Mouse (Mus musculus) MEL (cell line): ENCODE results near the gene Ccdc151.

Source experiments
- BHLHE40 ChIP-seq: IDR thresholded peaks from 2 replicates; pipeline ENCODE4 v1.6.1; 2012; ENCODE audit warnings: low read depth, mild to moderate bottlenecking, inconsistent platforms, low read length, improper control_type of control experiment, borderline replicate concordance
- CHD1 ChIP-seq: IDR thresholded peaks from 2 replicates; pipeline ENCODE4 v1.6.1; 2012; ENCODE audit warnings: low read depth, mild to moderate bottlenecking, inconsistent platforms, low read length, improper control_type of control experiment
- CTCF ChIP-seq, 3 experiments: IDR thresholded peaks in 2 of 3; conservative IDR thresholded peaks in 1 of 3; 2 replicates each; pipeline ENCODE4 v1.5.1; 2011 to 2012; ENCODE audit warnings: low read length in 3 of 3, low read depth in 2 of 3, mild to moderate bottlenecking in 2 of 3, improper control_type of control experiment in 1 of 3, inconsistent platforms in 1 of 3, mixed read lengths in 1 of 3, moderate library complexity in 1 of 3; ENCODE audit not compliant: control insufficient read depth in 1 of 3, insufficient read depth in 1 of 3, poor library complexity in 1 of 3, severe bottlenecking in 1 of 3
- E2F4 ChIP-seq: IDR thresholded peaks from 2 replicates; pipeline ENCODE4 v1.6.1; 2011; ENCODE audit warnings: low read depth, low read length, improper control_type of control experiment, borderline replicate concordance
- ELF1 ChIP-seq: IDR thresholded peaks from 2 replicates; pipeline ENCODE4 v1.6.1; 2014; ENCODE audit warnings: low read depth, mild to moderate bottlenecking, inconsistent platforms, low read length, improper control_type of control experiment, moderate library complexity
- GATA1 ChIP-seq: IDR thresholded peaks from 2 replicates; pipeline ENCODE4 v1.6.1; 2011; ENCODE audit warnings: low read depth, low read length, improper control_type of control experiment
- HCFC1 ChIP-seq: IDR thresholded peaks from 2 replicates; pipeline ENCODE4 v1.6.1; 2012; ENCODE audit warnings: low read depth, mild to moderate bottlenecking, inconsistent platforms, low read length, improper control_type of control experiment, moderate library complexity
- KAT2A ChIP-seq: conservative IDR thresholded peaks from 2 replicates; pipeline ENCODE4 v1.6.1; 2012; ENCODE audit warnings: low read depth, low read length, improper control_type of control experiment, inconsistent platforms
- MAX ChIP-seq: IDR thresholded peaks from 2 replicates; pipeline ENCODE4 v1.6.1; 2011; ENCODE audit warnings: low read length, improper control_type of control experiment
- POLR2A ChIP-seq, 2 experiments: IDR thresholded peaks; 2 replicates each; pipeline ENCODE4 v1.6.1; 2011 to 2012; ENCODE audit warnings: low read length in 2 of 2, mild to moderate bottlenecking in 2 of 2, control low read depth in 1 of 2, improper control_type of control experiment in 1 of 2, low read depth in 1 of 2, moderate library complexity in 1 of 2; ENCODE audit not compliant: control insufficient read depth in 1 of 2, insufficient read depth in 1 of 2, poor library complexity in 1 of 2
- SIN3A ChIP-seq: IDR thresholded peaks from 2 replicates; pipeline ENCODE4 v1.6.1; 2012; ENCODE audit warnings: low read length, improper control_type of control experiment, inconsistent platforms
- SMC3 ChIP-seq: IDR thresholded peaks from 2 replicates; pipeline ENCODE4 v1.6.1; 2011; ENCODE audit warnings: low read depth, low read length, improper control_type of control experiment
- USF1 ChIP-seq: IDR thresholded peaks from 2 replicates; pipeline ENCODE4 v1.6.1; 2014; ENCODE audit warnings: low read depth, mild to moderate bottlenecking, inconsistent platforms, low read length, improper control_type of control experiment, moderate library complexity
- ZKSCAN1 ChIP-seq: IDR thresholded peaks from 2 replicates; pipeline ENCODE4 v1.6.1; 2012; ENCODE audit warnings: low read depth, mild to moderate bottlenecking, inconsistent platforms, low read length, improper control_type of control experiment, moderate library complexity

DNA sequence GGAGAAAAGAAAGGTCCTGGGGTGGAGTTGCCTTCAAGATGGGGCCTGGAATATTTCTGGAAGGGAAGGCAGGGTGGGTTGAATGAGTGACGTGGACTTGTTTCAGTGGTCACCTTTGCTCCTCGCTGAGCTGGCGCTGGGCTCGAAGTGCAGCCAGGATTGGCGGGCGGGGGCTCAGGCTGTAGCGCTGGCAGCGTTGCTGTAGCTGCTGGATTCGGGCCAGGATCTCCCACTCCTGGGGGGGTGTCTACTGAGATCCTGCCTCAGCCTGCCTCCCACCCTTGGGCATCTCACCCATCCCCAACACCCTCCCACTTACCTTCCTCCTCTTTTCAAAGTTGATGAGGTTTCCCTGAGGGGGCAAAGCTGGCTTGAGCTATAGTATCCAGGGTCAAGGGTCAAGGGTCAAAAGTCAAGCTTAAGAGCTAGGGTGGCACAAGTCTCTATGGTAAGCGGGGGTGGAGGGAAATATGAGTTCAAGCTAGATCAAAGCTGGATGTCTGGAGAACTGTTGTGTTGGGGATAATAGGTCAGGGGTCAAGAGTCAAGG lies 25.7 kb downstream of the Ccdc151 start:
- TF ChIP-seq HCFC1: no peak
- no peak for TF ChIP-seq POLR2A (IDR thresholded peaks at IDR 0.05; ENCODE audit: control insufficient read depth in 1 of 2, insufficient read depth in 1 of 2, low read depth in 1 of 2, low read length in 2 of 2, poor library complexity in 1 of 2)
- no peak for TF ChIP-seq MAX
- no peak for TF ChIP-seq ZKSCAN1
- no peak for TF ChIP-seq ELF1
- TF ChIP-seq CTCF (IDR thresholded peaks at IDR 0.05 in 2 of 3, conservative IDR thresholded peaks at IDR 0.05 in 1 of 3; ENCODE audit: control insufficient read depth in 1 of 3, insufficient read depth in 1 of 3, low read depth in 2 of 3, low read length in 3 of 3, poor library complexity in 1 of 3, severe bottlenecking in 1 of 3): peak in 1 of 3 experiments; percentile 3; a peak in 1 of 6 replicates
- TF ChIP-seq KAT2A: no peak
- TF ChIP-seq E2F4: no peak
- TF ChIP-seq USF1: no peak
- no peak for TF ChIP-seq BHLHE40
- TF ChIP-seq SIN3A: no peak
- no peak for TF ChIP-seq CHD1
- no peak for TF ChIP-seq SMC3
- no peak for TF ChIP-seq GATA1
